Mouse (Mus musculus) lung, postnatal 36 days (tissue): ENCODE results near the gene Zfp503.
A peak's percentile ranks its signal among the peaks of the same experiment; 100 is the strongest.

Experiments used
- DNase-seq: peaks from one replicate; pipeline ENCODE4 v3.0.0; 2022; ENCODE audit warnings: mixed read lengths

Zfp503 gene

DNA sequence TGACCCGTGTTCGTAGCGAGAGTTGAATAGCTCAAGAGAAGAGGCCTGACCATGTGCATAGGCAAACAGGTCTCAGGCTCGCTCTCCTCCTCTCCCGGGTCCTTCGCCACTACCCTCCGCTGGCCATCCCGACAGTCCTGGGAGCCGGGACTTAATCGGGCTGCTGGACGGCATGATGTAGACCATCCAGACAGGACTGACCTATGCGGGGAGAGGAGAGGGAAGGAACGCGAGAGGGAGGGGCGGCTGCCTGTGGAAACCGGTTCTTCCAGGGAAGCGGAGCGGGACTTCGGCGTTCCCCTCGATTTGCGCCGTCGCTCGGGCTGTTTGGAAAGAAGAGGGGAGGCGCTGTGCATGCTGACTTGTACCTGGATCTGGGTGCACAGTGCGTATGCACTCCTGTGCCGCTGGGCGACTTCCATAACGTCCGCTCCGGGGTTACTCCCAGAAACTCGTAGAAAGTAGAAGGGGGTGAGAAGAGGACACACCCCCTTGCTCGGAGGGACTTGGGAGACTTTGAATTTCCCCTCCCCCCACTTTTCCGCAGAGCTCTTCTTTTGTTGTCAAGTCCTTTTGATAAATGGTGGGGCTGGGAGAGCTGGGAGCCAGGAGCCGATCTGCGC lies at the start of gene Zfp503:
Gene Zfp503, minus strand, starts transcription at position 311 of the 623 bp plus-strand sequence.
- peak; percentile 79 for DNase-seq

DNA sequence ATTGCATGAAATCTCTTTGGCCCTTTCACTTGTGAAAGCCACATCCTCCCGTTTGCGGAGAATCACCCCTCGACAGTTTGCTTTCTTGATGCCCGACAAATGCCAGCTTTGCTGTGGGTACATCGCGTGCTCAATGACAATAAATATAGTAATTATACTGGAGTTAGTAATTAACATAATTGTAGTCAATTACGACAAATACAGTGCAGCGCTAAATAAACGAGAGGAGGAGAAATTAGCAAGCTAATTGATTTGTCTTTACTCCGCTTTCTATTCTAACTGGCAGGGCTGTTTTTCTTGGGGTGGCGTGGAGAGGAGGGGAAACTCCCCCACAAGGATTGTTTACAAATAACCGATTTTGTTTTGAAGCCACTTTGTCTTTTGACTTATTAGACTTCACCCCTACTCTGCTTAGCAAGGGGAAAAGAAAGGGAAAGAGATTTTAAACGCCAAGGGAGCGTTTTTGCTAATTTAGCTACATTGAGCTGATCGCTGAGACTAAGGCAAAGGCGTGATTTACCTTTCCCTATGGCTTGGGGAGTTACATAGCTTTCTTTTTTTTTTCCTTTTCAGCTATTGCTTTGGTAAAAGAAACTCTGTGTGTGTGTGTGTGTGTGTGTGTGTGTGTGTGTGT lies 48.2 kb upstream of the Zfp503 start:
- no peak for DNase-seq

GRCm38 (mm10) chr14:22036802-22037497 lies 47.5 kb upstream of the Zfp503 start:
- no peak for DNase-seq

- DNase-seq, result no peak
Measured at GRCm38 (mm10) chr14:22036338-22036737, 46.9 kb upstream of the Zfp503 start.

DNA sequence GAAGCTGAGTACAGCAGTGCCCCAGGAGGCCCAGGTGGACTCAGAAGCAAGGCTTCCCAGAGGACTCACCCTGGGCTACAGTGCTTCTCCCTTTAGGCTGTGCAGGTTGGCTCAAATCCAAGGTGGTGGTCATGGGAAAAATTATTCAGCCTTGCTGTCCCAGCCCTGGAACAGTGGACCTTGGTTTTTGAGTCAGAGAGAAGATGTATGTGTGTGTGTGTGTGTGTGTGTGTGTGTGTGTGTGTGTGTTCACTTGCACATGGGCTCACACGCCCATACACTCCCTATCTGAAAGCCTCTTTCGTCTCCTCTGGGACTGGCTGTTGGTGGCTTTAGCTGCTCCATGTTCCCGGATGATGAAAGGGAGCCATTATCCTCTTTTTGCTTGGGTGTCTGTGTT lies 46.5 kb upstream of the Zfp503 start:
- no peak for DNase-seq

DNA sequence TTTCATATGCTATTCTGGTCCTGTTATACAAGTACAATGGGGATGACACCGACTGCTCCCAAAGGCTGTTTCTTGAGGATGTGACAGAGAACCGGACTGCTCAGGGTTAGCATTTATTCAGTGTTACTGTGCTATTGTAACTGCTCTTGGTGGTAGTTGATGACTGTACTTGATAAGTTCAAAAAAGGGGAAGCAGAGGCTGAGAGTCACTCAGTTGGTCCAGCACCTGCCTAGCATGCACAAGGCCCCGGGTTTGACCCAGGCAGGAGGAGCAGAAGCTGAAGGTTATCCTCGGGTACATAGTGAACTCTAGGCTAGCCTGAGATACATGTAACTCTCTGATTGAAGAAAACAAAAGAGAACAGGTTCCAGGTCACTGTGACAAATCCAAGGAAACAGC lies 34.1 kb upstream of the Zfp503 start:
- no peak for DNase-seq

- DNase-seq, result peak; percentile 86
Measured at GRCm38 (mm10) chr14:22020885-22021284, 31.5 kb upstream of the Zfp503 start.

- peak; percentile 28 for DNase-seq
Measured at GRCm38 (mm10) chr14:22019949-22020845, 30.8 kb upstream of the Zfp503 start.

- DNase-seq, result peak; percentile 89
Measured at GRCm38 (mm10) chr14:22019252-22019948, 30.0 kb upstream of the Zfp503 start, which contains the start of gene Lrmda. Lrmda (plus strand) TSS chr14:22019712.

DNA sequence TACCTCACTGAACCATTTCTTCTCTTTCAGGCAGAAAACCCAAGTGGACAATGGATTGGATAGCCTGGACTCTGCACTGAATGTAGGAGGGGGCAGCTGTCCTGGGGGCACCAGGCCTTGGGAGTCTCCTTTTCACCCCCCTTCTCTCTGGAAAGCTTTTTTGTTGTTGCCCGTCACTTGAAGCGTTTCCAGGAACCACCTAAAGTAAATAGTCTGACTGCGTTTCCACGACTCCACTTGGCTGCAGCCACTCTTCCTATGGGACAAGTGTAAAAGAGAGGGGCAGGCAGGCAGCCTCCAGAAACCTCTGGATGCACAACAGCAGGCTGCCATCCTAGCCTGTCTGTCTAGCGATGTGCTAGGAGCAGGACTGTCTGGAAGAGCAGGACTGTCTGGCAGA lies 27.6 kb upstream of the Zfp503 start:
- peak; percentile 55 for DNase-seq

- peak; percentile 80 for DNase-seq
Measured at GRCm38 (mm10) chr14:22014781-22015180, 25.4 kb upstream of the Zfp503 start.

GRCm38 (mm10) chr14:22014315-22014714 lies 24.9 kb upstream of the Zfp503 start:
- no peak for DNase-seq

DNA sequence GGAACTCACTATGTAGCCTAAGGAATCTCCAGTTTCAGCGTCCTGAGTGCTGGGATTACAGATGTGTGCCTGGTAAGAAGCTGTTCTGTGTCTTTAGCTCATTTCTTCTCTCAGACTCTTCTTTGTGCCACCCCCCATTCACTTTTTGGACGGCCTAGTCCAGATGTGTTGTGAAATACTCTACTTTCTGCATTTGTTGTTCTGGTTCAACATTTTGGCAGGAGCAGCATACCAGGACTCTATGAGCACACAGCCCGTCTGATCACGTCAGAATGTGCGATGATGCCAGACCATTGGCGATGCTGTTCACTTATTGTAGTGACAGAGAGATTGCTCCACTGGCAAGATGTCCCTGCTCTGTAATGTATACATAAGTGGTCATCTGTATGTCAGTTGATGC lies 17.6 kb upstream of the Zfp503 start:
- peak; percentile 35 for DNase-seq

DNA sequence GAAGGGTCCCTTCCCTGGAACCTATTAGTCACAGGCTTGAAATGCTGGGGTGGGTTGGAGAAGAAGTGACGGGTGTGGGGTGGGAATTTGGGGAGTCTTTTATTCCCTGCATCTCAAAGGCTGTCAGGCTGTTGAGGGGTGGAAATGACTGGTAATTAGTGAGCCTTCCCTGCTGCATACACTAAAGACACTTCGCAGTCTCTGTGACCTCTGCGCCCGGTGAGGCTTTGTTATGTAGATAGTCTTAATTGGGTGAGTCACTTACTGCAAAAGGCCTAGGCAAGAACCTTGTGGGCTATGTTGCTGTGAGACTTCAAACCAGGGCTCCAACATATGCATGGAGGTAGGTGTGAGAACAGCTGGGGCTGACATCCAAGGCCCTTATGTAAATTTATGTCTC lies 15.5 kb upstream of the Zfp503 start:
- DNase-seq, result no peak

DNA sequence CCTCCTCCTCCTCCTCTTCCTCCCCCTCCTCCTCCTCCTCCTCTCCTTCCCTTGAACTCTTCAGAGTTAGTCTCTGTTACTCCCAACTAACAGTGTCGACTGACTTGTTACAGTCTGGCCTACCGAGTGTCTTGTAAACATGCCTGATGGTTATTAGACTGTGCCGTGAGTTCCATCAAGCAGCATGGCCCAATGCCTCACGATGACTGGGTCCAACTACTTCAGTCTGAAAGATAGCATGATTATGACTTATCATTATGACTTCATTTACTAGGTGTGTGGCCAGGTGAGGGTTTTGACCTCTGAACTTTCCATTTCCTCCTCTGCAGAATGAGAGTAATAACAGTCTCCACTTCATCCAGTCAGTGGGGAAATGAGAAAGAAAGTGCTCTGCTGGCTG lies 14.2 kb upstream of the Zfp503 start:
- no peak for DNase-seq

DNA sequence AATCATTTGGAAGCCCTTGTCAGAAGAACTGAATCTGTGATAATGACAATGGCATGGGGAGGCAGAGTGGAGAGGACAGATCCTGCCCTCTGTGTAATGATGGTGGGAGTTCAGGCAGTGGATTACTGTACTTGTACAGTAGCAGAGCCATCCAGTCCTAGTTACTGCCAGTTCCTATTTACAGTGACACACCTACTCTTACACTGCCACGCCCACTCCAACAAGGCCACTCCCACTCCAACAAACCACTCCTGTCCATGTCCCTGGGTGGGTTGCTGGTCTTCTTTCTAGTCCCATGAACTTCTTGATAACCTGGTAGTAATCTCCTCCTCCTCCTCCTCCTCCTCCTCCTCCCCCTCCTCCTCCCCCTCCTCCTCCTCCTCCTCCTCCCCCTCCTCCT lies 13.8 kb upstream of the Zfp503 start:
- DNase-seq, result no peak

DNA sequence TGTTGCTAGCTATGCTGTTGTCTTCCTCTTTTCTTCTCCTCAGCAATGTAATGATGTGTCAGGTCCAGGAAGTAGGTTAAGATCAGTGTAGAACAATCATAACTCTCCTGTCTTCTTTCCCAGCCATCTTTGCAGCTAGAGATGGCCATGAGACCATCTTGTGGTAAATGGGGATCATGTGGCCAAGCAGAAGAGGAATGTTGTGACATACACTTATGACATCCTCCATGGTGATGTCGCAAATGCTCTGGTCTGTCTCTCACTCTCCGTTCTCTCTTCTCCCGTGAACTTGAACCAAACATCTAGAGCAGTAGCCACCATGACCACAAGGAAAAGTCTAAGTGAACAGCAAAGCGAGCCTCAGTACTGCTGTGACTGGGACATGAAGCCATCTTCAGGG lies 10.2 kb upstream of the Zfp503 start:
- DNase-seq, result peak; percentile 61

DNA sequence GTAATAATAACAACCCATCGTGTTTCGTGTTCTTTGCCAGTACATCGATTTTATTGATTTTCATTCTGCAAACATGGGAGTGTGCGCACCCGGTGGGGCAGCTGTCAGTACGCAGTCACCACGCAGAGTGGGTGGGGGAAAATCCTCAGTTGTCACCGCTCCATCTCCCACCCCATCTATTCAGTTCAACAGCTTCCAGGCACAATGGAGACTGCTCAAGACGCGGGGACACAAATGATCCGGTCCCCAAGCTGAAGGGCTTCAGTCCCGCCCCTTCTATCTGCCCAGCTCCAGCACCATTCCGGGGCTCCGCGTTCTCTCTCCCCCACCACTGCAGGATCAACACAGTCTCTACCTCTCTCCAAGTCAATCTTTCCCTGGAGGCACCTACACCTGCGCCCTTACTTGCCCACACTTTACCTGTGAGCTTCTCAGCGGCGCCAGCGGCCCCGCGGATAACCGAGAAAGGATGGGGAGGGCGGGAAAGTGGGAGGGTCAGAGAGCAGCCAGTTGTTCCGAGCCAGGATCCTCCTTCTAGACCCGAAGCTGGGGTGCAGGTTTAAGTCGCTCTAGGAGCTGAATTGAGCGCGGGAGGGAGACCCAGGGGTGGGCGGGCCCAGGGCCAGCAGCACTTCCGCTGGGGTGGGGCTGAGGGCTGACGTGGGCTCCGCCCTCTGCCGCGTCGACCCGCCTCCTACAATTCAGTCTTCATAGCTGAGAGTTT lies 5.8 kb upstream of the Zfp503 start:
- peak; percentile 92 for DNase-seq

DNA sequence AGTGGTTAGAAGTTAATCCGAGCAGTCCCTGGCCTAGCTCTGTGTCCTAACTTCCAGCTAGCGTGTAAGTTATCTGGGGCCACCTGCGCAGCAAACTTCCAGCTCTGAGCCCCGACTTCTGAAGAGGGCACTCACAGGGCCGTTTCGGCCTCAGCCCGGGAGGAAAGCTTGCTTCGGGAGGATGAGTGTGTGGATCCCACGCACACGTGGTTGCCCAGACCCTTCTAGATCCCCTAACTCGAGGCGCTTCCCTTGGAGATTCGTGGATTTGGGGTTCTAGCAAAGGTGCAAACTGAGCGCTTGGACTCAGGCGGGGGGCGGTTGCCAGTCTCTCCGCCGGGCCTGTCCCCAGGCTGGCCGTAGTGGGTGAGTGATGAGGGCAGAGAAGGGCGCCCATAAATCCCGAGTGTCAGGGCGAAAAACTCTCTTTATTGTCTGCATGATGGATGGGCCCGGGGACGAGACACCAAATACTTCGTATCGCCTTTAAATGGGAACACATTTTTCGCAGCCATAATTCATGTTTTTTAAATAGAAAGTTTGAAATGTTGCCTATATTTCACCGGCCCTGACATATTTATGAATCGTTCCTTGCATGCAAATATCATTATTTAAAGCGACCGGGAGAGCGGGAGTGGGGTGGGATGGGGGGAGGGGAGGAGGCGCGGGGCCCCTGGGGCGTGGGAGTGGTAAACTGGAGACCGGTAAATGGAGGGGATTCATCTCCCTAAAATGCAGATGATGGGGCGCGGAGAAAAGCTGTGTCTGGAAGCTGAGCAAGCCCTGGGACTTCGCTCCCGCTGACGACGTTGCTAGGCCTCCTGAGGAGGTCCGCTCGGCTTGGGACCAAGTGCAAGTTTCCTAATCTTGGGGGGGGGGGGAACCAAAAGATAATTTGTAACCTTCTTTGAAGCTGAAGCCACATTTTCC lies 4.9 kb upstream of the Zfp503 start:
- DNase-seq, result peak; percentile 24

GRCm38 (mm10) chr14:21993251-21994060 lies 4.1 kb upstream of the Zfp503 start:
- DNase-seq, result peak; percentile 59
